Mouse (Mus musculus): ENCODE results near the gene Dixdc1. TPM values are rescaled to one million over a fixed set of nuclear protein-coding genes. Genes with fewer than 3 reads are reported as not detected.

Gene Dixdc1
- polyA plus RNA-seq, 1 experiment from 2014 or later = 8.1 TPM

DNA sequence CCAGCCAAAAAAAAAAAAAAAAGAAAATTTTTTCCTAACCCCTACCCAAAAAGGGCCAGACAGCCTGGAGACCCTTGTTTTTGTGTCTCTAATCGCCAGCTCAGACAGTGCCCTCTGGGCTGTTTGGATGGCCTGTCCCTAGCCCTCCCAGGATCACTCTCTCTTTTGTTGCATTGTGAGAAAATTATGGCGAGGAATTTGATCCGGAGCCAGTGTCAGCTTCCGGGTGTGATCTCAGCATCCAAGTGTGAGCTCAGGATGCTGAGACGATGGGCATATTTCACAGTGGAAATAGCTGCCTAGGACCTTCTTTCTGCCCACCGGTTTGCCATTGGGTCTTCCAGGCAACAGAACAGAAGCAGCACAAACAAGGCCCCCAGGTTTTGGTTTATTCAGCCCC lies 11.4 kb upstream of the Dixdc1 start:
- no peaks in the 10 kb centered on the region for H3K9me3 ChIP-seq (ENCODE audit: control insufficient read depth, low read length)
- no peak for ATAC-seq (ENCODE audit: low read depth)
- peaks cover 30% of the 10 kb centered on the region for H3K4me1 ChIP-seq (replicated peaks; ENCODE audit: control insufficient read depth, insufficient read depth, low read length)
- no peak overlapping the region for H3K27ac ChIP-seq (ENCODE audit: low read length)
- no peak overlapping the region for H3K9ac ChIP-seq (ENCODE audit: low read length)
- H3K4me2 ChIP-seq (ENCODE audit: low read depth, low read length) = no peak overlapping the region
- H3K4me3 ChIP-seq (ENCODE audit: low read length) = no peak overlapping the region
- H3K36me3 ChIP-seq (ENCODE audit: control insufficient read depth, insufficient read depth, low read length) = no peaks in the 10 kb centered on the region
- 64% methylated on average over 6 of the region's 6 CpGs for WGBS
- no peaks in the 10 kb centered on the region for H3K27me3 ChIP-seq (ENCODE audit: control insufficient read depth, insufficient read depth, low read depth, low read length)

DNA sequence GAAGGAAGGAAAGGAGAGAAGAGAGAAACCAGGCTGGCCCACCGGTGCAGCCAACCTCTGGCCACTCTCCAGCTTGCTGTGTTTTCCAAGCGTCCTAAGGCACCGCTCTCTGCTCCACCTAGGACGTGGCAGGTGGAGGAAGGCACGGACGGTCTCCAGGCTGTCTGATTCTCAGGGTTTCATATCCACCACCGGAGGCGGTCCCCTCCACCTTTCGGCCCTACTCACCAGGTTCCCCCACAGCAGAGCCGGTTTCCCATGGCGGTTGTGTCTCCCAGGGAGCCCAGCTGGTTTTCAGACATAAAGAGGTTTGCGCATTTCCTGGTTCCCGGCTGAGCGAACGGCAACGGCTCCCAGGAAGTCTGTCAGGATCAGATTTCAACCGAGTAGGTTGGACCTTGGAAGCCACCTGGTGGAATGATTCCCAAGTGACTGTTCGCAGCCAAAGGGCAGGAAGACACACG lies 6.9 kb upstream of the Dixdc1 start, which contains the start of gene 2310030G06Rik:
Gene 2310030G06Rik (minus strand): TSS at position 323 of the 464 bp plus-strand sequence.
- Histone ChIP-seq H3K4me1 (replicated peaks; ENCODE audit: control insufficient read depth, insufficient read depth, low read length) (peaks cover 11% of the 10 kb centered on the region), H3K9ac (ENCODE audit: low read length) (peak within 1 kb of the TSS; percentile 69), H3K27me3 (ENCODE audit: control insufficient read depth, insufficient read depth, low read depth, low read length) (no peaks in the 10 kb centered on the region), H3K4me2 (ENCODE audit: low read depth, low read length) (peak within 1 kb of the TSS; percentile 57), H3K27ac (ENCODE audit: low read length) (peak within 1 kb of the TSS; percentile 94), H3K4me3 (ENCODE audit: low read length) (peak within 1 kb of the TSS; percentile 53), H3K36me3 (ENCODE audit: control insufficient read depth, insufficient read depth, low read length) (no peaks in the 10 kb centered on the region), H3K9me3 (ENCODE audit: control insufficient read depth, low read length) (no peaks in the 10 kb centered on the region)
- ATAC-seq (ENCODE audit: low read depth) = peak; percentile 80
- WGBS = 4% methylated on average over 19 of the region's 19 CpGs

DNA sequence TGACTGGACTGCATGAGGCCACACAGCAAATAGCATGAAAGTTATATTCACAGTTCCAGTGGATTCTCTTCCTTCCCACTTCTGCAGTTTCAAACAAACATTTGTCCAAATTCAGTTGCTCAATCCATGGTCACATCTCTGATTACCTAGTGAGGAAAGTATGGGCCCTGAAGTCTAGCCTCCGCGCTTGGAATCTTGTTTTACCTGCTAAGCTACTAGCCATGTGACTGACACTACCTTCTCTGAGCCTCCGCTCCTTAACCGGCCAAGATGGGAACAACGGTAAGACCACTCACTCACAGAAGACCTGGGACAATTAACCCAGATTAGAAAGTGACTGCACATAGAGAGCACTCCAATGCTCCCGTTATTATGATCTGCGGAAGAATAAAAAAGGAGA lies 6.5 kb upstream of the Dixdc1 start:
- no peaks in the 10 kb centered on the region for H3K27me3 ChIP-seq (ENCODE audit: control insufficient read depth, insufficient read depth, low read depth, low read length)
- H3K9me3 ChIP-seq (ENCODE audit: control insufficient read depth, low read length) = no peaks in the 10 kb centered on the region
- no peaks in the 10 kb centered on the region for H3K36me3 ChIP-seq (ENCODE audit: control insufficient read depth, insufficient read depth, low read length)
- peaks cover 10% of the 10 kb centered on the region for H3K4me1 ChIP-seq (replicated peaks; ENCODE audit: control insufficient read depth, insufficient read depth, low read length)
- ATAC-seq (ENCODE audit: low read depth) = peak; percentile 83
- peak overlapping the region; percentile 57 for H3K4me2 ChIP-seq (ENCODE audit: low read depth, low read length)
- peak overlapping the region; percentile 53 for H3K4me3 ChIP-seq (ENCODE audit: low read length)
- peak overlapping the region; percentile 69 for H3K9ac ChIP-seq (ENCODE audit: low read length)
- H3K27ac ChIP-seq (ENCODE audit: low read length) = peak overlapping the region; percentile 94
- 15% methylated on average over 7 of the region's 7 CpGs for WGBS

DNA sequence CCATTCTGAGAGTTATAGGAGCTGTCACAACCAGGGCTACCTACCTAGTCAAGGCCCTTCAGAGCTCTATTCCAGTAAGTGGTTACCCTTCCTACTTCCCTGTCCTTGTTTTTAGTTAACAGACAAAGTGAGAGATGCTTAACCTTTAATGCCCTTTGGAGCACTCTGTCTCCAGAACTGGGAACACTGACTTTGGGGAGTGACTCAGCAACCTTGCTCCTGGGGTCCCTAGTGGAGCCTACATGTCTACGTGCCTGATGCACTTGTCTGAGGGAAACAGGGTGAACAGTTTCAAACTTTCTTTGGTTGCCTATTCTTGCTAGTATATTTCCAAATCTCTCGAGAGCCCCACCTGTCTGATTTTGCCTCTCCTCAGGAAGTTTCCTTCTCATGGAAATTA lies 3.4 kb upstream of the Dixdc1 start:
- H3K27ac ChIP-seq (ENCODE audit: low read length) = no peak overlapping the region
- no peak for ATAC-seq (ENCODE audit: low read depth)
- peaks cover 12% of the 10 kb centered on the region for H3K4me1 ChIP-seq (replicated peaks; ENCODE audit: control insufficient read depth, insufficient read depth, low read length)

DNA sequence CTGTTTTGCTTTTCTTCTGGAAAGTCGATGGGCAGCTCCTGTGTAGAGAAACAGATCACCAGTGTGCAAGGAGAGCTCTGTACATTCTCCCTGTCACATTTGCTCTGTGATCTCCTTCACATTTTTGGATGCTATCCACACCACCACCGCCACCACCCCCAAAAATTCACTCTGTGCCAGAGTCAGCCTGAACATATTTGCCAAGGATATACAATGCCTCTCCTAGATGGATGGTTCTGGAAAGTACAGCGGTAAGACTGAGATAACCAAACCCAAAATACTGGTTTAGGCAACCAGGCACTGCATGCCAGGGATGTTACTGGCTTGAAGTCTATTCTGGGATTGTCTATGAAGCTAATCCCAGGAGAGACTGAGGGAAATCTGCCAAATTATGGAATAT lies 2.9 kb upstream of the Dixdc1 start:
- H3K4me2 ChIP-seq (ENCODE audit: low read depth, low read length) = no peak overlapping the region
- no peaks in the 10 kb centered on the region for H3K9me3 ChIP-seq (ENCODE audit: control insufficient read depth, low read length)
- WGBS = 63% methylated on average over 3 of the region's 3 CpGs
- no peaks in the 10 kb centered on the region for H3K27me3 ChIP-seq (ENCODE audit: control insufficient read depth, insufficient read depth, low read depth, low read length)
- H3K36me3 ChIP-seq (ENCODE audit: control insufficient read depth, insufficient read depth, low read length) = no peaks in the 10 kb centered on the region
- H3K4me3 ChIP-seq (ENCODE audit: low read length) = no peak overlapping the region
- no peak overlapping the region for H3K27ac ChIP-seq (ENCODE audit: low read length)
- no peak for ATAC-seq (ENCODE audit: low read depth)
- peaks cover 12% of the 10 kb centered on the region for H3K4me1 ChIP-seq (replicated peaks; ENCODE audit: control insufficient read depth, insufficient read depth, low read length)
- no peak overlapping the region for H3K9ac ChIP-seq (ENCODE audit: low read length)

More for the DNA sequence above, 3.4 kb upstream of the Dixdc1 start:
- Histone ChIP-seq H3K9ac (ENCODE audit: low read length) (no peak overlapping the region), H3K4me2 (ENCODE audit: low read depth, low read length) (no peak overlapping the region), H3K4me3 (ENCODE audit: low read length) (no peak overlapping the region), H3K36me3 (ENCODE audit: control insufficient read depth, insufficient read depth, low read length) (no peaks in the 10 kb centered on the region), H3K27me3 (ENCODE audit: control insufficient read depth, insufficient read depth, low read depth, low read length) (no peaks in the 10 kb centered on the region), H3K9me3 (ENCODE audit: control insufficient read depth, low read length) (no peaks in the 10 kb centered on the region)
- WGBS = 76% methylated on average over 2 of the region's 2 CpGs

DNA sequence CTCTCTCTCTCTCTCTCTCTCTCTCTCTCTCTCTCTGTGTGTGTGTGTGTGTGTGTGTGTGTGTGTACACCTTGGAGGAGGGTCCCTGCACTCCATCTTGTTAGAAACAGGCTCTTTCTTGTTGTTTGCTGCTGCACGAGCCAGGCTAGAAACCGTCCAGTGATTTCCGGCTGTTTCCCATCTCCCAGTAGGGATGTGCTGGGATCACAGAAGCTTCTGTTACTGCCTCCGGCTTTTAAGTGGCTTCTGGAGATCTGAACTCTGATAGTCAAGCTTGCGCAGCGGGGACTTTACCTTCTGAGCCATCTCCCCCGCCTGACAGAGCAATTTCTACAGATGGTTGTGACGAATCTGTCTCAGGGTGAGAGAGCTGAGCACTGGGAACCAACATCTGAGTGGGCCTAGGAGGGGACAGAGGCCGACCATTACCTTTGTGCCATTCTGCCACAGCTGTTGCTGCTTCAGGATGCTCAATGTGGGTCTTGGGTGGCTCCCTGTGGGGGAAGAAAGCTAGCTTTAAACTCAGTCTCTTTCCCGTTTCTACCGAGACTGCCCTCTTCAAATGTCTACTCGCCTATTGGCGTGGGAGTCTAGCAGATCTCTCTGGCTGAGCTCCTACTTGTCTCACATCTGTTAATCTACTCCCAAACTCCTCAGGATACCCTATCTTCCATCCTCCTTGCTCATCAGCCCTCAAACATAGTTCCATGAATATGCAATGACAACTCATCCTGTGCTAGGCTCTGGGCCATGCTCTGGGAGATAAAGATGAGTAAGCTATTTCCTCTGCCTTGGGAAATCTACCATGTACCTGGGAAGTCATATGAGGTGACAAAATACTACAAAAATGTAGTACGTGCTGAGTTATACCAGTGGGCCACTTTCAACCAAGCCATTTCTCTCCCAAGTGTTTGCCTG lies 1.8 kb upstream of the Dixdc1 start:
- no peaks in the 10 kb centered on the region for H3K36me3 ChIP-seq (ENCODE audit: control insufficient read depth, insufficient read depth, low read length)
- H3K27me3 ChIP-seq (ENCODE audit: control insufficient read depth, insufficient read depth, low read depth, low read length) = no peaks in the 10 kb centered on the region
- H3K9me3 ChIP-seq (ENCODE audit: control insufficient read depth, low read length) = no peaks in the 10 kb centered on the region
- WGBS = 82% methylated on average over 14 of the region's 14 CpGs
- H3K4me2 ChIP-seq (ENCODE audit: low read depth, low read length) = no peak overlapping the region
- peaks cover 7% of the 10 kb centered on the region for H3K4me1 ChIP-seq (replicated peaks; ENCODE audit: control insufficient read depth, insufficient read depth, low read length)
- no peak overlapping the region for H3K4me3 ChIP-seq (ENCODE audit: low read length)
- H3K27ac ChIP-seq (ENCODE audit: low read length) = no peak overlapping the region
- no peak for ATAC-seq (ENCODE audit: low read depth)
- no peak overlapping the region for H3K9ac ChIP-seq (ENCODE audit: low read length)

DNA sequence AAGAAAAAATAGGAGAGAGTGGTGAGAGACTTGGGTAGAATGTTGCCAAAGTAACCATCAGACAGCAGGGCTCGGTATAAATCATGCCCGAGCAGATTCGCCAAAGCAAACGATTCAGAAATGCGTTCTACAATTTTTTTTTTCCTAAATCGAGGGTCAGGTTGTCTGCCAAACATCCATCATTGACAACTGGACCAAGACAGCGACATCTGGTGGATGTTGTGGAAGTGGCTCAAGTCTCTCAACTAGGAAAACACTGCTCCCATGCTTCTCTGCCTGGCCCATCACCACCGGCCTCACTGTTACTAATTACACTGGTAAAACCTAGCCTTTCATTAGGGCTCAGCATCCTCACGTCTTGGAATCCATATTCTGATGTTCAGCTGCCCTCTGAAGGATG lies 4.3 kb downstream of the Dixdc1 start:
- Histone ChIP-seq H3K4me3 (ENCODE audit: low read length) (no peak overlapping the region), H3K4me2 (ENCODE audit: low read depth, low read length) (no peak overlapping the region), H3K36me3 (ENCODE audit: control insufficient read depth, insufficient read depth, low read length) (no peaks in the 10 kb centered on the region), H3K4me1 (replicated peaks; ENCODE audit: control insufficient read depth, insufficient read depth, low read length) (peaks cover 7% of the 10 kb centered on the region), H3K9me3 (ENCODE audit: control insufficient read depth, low read length) (no peaks in the 10 kb centered on the region), H3K9ac (ENCODE audit: low read length) (no peak overlapping the region), H3K27ac (ENCODE audit: low read length) (no peak overlapping the region), H3K27me3 (ENCODE audit: control insufficient read depth, insufficient read depth, low read depth, low read length) (no peaks in the 10 kb centered on the region)
- no peak for ATAC-seq (ENCODE audit: low read depth)
- 4% methylated on average over 9 of the region's 9 CpGs for WGBS

DNA sequence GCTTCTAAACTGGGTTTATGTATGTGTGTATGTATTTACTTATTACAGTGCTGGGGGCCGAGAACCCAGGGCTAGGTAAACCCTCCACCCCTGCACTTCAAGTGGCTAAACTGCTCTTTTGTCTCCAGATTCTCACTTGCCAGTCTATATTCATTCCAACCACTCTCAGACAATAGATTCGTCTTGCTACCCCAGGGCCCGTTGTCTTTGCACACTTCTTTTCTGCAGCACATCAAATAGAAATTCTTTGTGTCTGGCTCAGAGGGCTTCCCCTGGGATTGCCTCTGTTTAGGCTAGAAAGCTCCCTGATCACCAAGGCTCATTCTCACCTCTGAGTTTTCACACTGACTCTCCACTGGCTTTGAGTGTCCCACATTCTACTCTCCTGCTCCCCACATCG lies 6.8 kb downstream of the Dixdc1 start:
- no peaks in the 10 kb centered on the region for H3K36me3 ChIP-seq (ENCODE audit: control insufficient read depth, insufficient read depth, low read length)
- H3K9me3 ChIP-seq (ENCODE audit: control insufficient read depth, low read length) = no peaks in the 10 kb centered on the region
- no peak overlapping the region for H3K9ac ChIP-seq (ENCODE audit: low read length)
- no peak for ATAC-seq (ENCODE audit: low read depth)
- no peaks in the 10 kb centered on the region for H3K4me1 ChIP-seq (replicated peaks; ENCODE audit: control insufficient read depth, insufficient read depth, low read length)
- no peak overlapping the region for H3K4me2 ChIP-seq (ENCODE audit: low read depth, low read length)
- no peaks in the 10 kb centered on the region for H3K27me3 ChIP-seq (ENCODE audit: control insufficient read depth, insufficient read depth, low read depth, low read length)
- H3K27ac ChIP-seq (ENCODE audit: low read length) = no peak overlapping the region
- no peak overlapping the region for H3K4me3 ChIP-seq (ENCODE audit: low read length)
- 14% methylated on average over 4 of the region's 4 CpGs for WGBS

DNA sequence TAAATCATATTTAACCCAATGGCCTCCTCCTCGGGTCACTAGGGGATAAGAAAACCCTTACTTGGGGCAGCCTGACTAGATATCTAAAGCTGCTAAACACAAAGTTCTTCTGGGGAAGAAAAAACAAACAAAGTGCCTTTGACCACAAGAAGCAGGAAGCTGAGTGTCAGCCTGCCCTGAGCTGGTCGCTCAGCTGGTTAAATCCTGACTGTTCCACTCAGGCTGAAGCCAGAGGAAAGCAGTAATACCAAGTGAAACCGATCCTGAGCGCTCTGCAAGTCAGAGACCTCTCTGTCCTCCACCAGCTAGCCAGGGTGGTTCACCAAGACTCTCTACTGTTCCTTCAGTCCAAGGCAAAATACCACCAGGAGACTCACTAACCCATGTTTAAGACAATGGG lies 9.7 kb downstream of the Dixdc1 start:
- no peak overlapping the region for H3K9ac ChIP-seq (ENCODE audit: low read length)

More for the DNA sequence above, 9.7 kb downstream of the Dixdc1 start:
- H3K36me3 ChIP-seq (ENCODE audit: control insufficient read depth, insufficient read depth, low read length) = no peaks in the 10 kb centered on the region
- no peaks in the 10 kb centered on the region for H3K27me3 ChIP-seq (ENCODE audit: control insufficient read depth, insufficient read depth, low read depth, low read length)
- H3K4me1 ChIP-seq (replicated peaks; ENCODE audit: control insufficient read depth, insufficient read depth, low read length) = peaks cover 13% of the 10 kb centered on the region; the same call in 1 of the 2 replicates
- H3K9me3 ChIP-seq (ENCODE audit: control insufficient read depth, low read length) = no peaks in the 10 kb centered on the region
- no peak overlapping the region for H3K4me3 ChIP-seq (ENCODE audit: low read length)
- H3K4me2 ChIP-seq (ENCODE audit: low read depth, low read length) = no peak overlapping the region
- H3K27ac ChIP-seq (ENCODE audit: low read length) = no peak overlapping the region
- no peak for ATAC-seq (ENCODE audit: low read depth)
- WGBS = 27% methylated on average over 4 of the region's 4 CpGs
